Mouse (Mus musculus): ENCODE measurements at regions not wholly inside any gene's neighbourhood (a gene's known extent, or its start where the extent isn't known, plus 50 kb on each side); places are given as distances from the start of the nearest gene placed in this dataset.

DNA sequence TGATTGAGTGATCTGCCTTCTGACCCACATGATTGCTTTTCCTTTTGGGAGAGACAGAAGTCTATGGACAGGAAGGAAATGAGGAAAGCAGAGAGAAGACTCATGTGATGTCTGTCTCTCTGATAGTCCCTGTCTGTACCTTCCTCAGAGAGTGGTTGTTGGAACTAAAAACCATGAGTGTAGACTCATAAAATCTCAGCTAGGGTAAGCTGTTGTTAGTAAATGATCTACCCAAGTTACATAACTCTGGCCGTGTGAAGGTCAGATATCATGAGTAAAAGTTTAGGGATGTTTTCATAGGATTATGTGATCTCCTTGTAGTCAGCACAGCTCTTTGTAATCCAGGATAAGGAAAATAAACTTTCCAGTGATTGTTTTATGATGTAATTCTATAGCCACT lies 183.0 kb upstream of the Slc30a5 start:
- TF ChIP-seq EP300 (IDR thresholded peaks at IDR 0.05; ENCODE audit: insufficient read depth, low read depth, low read length) (no peak), CTCF (IDR thresholded peaks at IDR 0.05; ENCODE audit: low read depth, low read length) (no peak), POLR2A (IDR thresholded peaks at IDR 0.05; ENCODE audit: insufficient read depth, low read length) (no peak)

Measured in ES-Bruce4 (cell line).